Mouse (Mus musculus) Patski (cell line): ENCODE measurements around the gene Fgfr2. TPM values are rescaled to one million over a fixed set of nuclear protein-coding genes. Genes with fewer than 3 reads are reported as not detected.

Experiments used
- ATAC-seq: fragments of 100-300 bp; one replicate; pipeline ENCODE4 v1.8.0; 2021
- CTCF ChIA-PET: fragments of 350-600 bp; sonication (Branson Sonifier 250); formaldehyde crosslinking; loops from one replicate; lab custom pipeline; 2022; ENCODE audit warnings: inconsistent platforms; lab: Charles Lee
- POLR2A ChIA-PET: fragments of 350-600 bp; sonication (Branson Sonifier 250); formaldehyde crosslinking; loops from one replicate; lab custom pipeline; 2022; ENCODE audit warnings: antibody characterized with exemption, inconsistent platforms; lab: Charles Lee
- DNase-seq: peaks from one replicate; pipeline ENCODE4 v3.0.0-alpha.2; 2011; ENCODE audit warnings: low read depth, low spot score
- H3K27me3 ChIP-seq: fragments of 371-371 bp; one replicate; pipeline ENCODE4 v1.5.1; 2021
- CTCF ChIP-seq: fragments of 100-300 bp; IDR thresholded peaks from one replicate; pipeline ENCODE4 v1.5.1; 2021
- in situ Hi-C: fragments of 300-500 bp; cut with MboI; formaldehyde crosslinking; loops from 3 replicates; pipeline ENCODE4 v1.11.1; 2018; ENCODE audit warnings: low pct_unique_long_range_greater_than_20kb, mixed read lengths
- polyA plus RNA-seq: library from polyadenylated mRNA; unstranded; gene quantifications from one replicate; pipeline ENCODE4 v1.2.3, GENCODE M21; 2021

Fgfr2 gene
- polyA plus RNA-seq, 1 experiment from 2014 or later, result 48.8 TPM

DNA sequence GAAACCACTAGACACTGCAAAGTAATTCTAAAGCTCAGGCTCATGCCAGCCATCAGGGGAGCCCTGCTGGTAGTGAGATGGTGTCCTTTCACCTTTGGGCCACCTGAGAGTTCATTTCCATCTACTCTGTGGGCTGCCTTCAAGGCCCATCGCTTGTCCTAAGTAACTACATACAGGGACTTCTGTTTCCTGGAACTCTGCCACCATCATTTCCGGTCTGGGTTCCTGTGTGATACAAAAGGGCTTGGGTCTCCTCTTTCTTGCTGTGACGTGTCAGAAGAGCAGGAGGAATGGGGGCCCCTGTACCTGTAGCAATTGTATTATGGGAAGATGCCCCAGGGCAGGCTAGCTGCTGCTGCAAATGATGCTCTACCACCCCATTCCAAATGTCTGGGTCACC, 884.2 kb downstream of the Fgfr2 start:
- no peak for TF ChIP-seq CTCF
- ChIA-PET CTCF (interaction anchor here (0.6 kb wide), 1 partner anchor 21 kb away, joined by 4 read pairs; no protein-coding TSS in a partner anchor), POLR2A (no interaction called here)
- DNase-seq (no peak), ATAC-seq (no peak)
- no peaks in the 10 kb centered on the region for H3K27me3 ChIP-seq
- in situ Hi-C loops, result loop anchor here (5.0 kb wide), 1 partner anchor 403 kb away; no protein-coding TSS in a partner anchor

DNA sequence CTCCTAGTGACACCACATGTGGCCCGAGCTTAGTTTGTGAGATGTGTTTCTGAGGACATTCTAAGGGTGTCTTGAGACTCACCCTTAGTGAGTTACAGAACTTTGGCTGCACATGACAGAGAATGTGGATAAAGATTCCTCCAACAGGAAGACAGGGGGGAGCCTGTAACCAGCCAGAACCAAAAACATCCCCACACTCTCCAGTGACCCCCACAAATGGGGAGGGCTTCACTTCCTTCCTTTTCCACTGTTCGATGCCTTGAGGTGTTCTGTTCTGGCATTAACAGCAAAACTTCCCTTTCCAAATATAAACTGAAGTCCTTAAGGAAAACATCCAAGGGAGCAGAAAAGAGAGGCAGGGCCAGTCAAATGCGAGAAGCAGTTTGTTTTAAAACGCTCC, 886.0 kb downstream of the Fgfr2 start:
- TF ChIP-seq CTCF, result no peak
- no peak for ATAC-seq
- ChIA-PET CTCF (no interaction called here), POLR2A (no interaction called here)
- DNase-seq, result no peak
- no peaks in the 10 kb centered on the region for H3K27me3 ChIP-seq
- in situ Hi-C loops, result loop anchor here (5.0 kb wide), 1 partner anchor 405 kb away; no protein-coding TSS in a partner anchor

DNA sequence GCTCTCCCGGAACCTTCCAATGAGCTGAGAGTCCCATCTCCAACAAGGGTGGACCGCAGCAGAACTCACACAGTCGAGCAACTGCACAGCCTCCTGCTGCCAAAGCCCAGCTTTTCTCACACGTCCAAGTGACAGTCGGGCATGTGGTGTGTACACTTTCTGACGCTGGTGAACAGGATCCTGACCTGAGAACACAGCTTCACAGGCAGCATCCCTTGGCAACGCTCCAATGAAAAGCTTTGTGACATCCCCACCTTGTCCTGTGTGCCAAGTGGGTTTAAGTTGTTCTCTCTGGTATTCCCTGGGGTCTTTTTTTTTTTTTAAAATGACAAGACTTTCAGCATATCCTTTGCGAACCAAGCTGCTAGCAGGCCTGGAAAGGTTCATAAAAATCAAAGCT, 886.4 kb downstream of the Fgfr2 start:
- no peak for TF ChIP-seq CTCF
- no peak for DNase-seq

DNA sequence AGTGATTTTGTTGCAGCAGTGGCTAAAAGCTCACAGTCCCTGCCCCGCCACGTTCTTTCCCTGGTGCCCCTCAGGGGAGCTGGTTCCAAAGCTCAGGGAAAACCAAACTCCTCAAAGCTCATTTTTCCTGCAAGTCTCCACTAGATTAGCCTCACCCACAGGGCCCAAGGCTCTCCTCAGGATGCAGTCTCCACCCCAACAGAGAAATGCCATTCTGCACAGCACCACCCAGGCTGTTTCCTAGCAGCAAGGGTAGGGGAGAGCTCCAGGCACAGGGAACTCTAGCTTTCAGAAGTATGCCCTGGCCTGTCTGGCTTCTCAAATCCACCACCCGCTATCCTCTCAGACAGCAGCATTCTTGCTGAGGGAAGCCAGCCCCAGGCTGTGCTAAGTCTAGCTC, 888.9 kb downstream of the Fgfr2 start:
- H3K27me3 ChIP-seq, result no peaks in the 10 kb centered on the region
- ChIA-PET CTCF (interaction anchor here (1.2 to 1.6 kb wide), 3 partner anchors 9 to 318 kb away, joined by 3 to 4 read pairs (median 3); no protein-coding TSS in a partner anchor), POLR2A (interaction anchor here (0.6 kb wide), 1 partner anchor 11 kb away, joined by 3 read pairs; no protein-coding TSS in a partner anchor)
- ATAC-seq (no peak), DNase-seq (no peak)
- in situ Hi-C loops, result no loop called here
- no peak for TF ChIP-seq CTCF

More for the DNA sequence above, 886.4 kb downstream of the Fgfr2 start:
- H3K27me3 ChIP-seq, result no peaks in the 10 kb centered on the region
- POLR2A ChIA-PET, result interaction anchor here (0.6 kb wide), 2 partner anchors 265 to 410 kb away, joined by 3 to 4 read pairs; no protein-coding TSS in a partner anchor
- no peak for ATAC-seq
- CTCF ChIA-PET, result no interaction called here
- in situ Hi-C loops, result loop anchor here (5.0 kb wide), 1 partner anchor 406 kb away; no protein-coding TSS in a partner anchor

DNA sequence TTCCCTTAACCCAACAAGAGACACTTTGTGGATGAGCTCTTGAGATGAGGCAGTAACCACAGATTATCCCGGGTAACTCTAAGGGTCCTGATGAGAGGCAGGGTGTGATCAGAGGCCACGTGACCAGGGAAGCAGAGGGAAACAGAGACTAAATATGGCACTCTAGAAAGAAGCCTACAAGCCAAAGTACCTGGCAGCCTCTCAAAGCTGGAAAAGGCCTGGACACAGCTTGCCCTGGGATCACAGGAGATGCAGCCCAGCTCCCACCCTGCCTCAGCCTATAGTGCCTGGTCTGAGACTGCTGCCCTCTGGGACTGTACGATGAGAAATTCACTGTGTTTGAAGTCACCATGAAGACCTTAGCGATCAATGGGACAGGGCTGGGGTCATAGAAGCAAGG, 889.4 kb downstream of the Fgfr2 start:
- ChIA-PET POLR2A (interaction anchor here (0.6 to 0.7 kb wide), 2 partner anchors 12 to 386 kb away, joined by 3 read pairs; no protein-coding TSS in a partner anchor), CTCF (interaction anchor here (1.2 to 1.6 kb wide), 3 partner anchors 10 to 318 kb away, joined by 3 to 4 read pairs (median 3); no protein-coding TSS in a partner anchor)
- ATAC-seq, result no peak

DNA sequence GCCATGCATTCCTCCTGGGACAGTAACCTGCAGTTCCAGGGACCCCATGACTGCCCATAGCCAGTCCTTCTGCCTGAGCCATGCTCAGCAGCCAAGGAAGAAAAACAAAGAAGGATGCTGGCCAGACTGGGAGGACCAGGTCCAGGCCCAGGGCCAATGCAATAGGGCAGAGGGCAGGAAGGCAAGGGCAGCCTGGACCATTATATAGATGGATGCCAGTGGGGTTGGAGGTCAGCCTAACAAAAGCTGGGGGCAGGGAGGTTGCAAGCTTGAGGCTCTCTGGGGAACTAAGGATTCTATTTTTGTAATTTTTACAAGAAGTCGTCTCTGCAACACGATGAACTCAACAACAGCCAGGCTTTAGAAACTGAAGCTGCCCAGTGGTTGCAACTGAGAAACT, 890.2 kb downstream of the Fgfr2 start:
- in situ Hi-C loops, result no loop called here
- POLR2A ChIA-PET, result interaction anchor here (0.7 kb wide), 1 partner anchor 385 kb away, joined by 3 read pairs; no protein-coding TSS in a partner anchor
- no peaks in the 10 kb centered on the region for H3K27me3 ChIP-seq
- no peak for TF ChIP-seq CTCF
- CTCF ChIA-PET, result interaction anchor here (1.2 to 1.6 kb wide), 3 partner anchors 11 to 319 kb away, joined by 3 to 4 read pairs (median 3); no protein-coding TSS in a partner anchor
- ATAC-seq (no peak), DNase-seq (no peak)

More for the DNA sequence above, 889.4 kb downstream of the Fgfr2 start:
- H3K27me3 ChIP-seq, result no peaks in the 10 kb centered on the region
- DNase-seq, result no peak
- in situ Hi-C loops, result no loop called here
- no peak for TF ChIP-seq CTCF

DNA sequence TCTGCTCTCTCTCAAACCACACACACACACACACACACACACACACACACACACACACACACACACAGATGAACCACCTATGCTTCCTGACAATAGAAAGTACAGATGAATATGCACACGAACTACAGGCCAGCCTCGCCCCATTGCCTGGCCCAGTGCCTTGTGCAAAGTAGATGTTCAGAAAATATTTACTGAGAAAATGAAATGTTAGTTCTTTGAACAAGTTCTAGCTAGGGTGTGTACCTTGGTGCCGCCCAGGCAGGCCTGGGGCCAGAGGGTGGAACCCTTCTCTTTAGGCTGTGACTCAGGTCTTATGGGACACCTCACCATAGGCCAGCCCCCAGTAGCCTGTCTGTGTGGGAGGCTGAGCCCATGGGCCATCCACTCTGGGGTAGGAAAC, 891.7 kb downstream of the Fgfr2 start:
- in situ Hi-C loops, result no loop called here
- DNase-seq (no peak), ATAC-seq (no peak)
- no peaks in the 10 kb centered on the region for H3K27me3 ChIP-seq
- no peak for TF ChIP-seq CTCF
- CTCF ChIA-PET, result interaction anchor here (0.9 kb wide), 1 partner anchor 12 kb away, joined by 3 read pairs; no protein-coding TSS in a partner anchor
- POLR2A ChIA-PET, result no interaction called here

DNA sequence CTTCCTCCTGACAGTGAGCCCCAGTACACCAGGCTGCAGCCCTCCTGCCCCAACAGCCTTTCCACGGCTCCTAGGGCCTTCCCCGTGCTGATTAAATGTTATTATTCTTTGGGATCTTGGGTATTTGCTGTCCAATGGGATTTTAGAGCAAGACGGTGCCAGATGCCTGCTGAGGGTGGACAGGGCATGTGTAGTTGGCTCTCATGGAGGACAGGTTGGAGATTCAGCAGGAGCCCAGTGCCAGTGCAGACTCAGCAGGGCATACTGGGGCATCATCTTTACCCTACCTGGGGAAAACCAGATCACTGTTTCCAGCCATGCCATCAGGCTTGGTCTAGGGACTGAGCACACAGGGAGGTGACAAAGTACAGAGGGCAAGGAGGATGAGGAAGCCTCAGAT, 892.2 kb downstream of the Fgfr2 start:
- H3K27me3 ChIP-seq, result no peaks in the 10 kb centered on the region
- ATAC-seq (no peak), DNase-seq (no peak)
- CTCF ChIA-PET, result interaction anchor here (0.9 kb wide), 1 partner anchor 13 kb away, joined by 3 read pairs; no protein-coding TSS in a partner anchor
- no peak for TF ChIP-seq CTCF
- in situ Hi-C loops, result no loop called here
- POLR2A ChIA-PET, result interaction anchor here (0.6 kb wide), 1 partner anchor 40 kb away, joined by 3 read pairs; no protein-coding TSS in a partner anchor

DNA sequence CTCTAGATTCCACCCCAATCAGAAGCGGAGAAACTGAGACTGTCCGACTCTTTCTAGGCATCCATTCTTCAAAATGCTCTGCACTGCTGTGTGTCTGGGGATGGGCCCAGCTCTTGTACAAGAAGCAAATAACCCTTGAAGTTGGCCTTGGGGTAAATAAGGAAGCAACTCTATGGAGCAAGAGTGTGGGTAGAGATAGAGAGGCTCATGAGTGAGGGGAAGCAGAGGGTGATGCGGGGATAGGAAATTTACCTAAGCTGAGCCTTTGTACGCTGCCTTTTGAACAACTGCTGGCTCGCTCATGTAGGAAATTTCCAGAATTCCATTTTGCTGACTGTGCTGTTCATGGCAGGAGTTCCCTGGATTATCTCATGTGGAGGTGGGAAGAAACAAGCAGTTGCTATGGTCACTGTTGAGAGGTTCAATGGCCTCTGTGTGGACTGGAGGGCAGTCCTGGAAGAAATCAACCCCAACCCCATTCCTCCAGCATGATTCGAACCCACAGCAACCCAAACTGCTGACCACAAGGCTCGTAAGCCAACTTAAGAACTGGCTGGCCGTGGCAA, 896.0 kb downstream of the Fgfr2 start:
- POLR2A ChIA-PET, result interaction anchor here (0.6 kb wide), 1 partner anchor 244 kb away, joined by 3 read pairs; no protein-coding TSS in a partner anchor
- ATAC-seq (peak; percentile 80), DNase-seq (peak; percentile 63)
- no peak for TF ChIP-seq CTCF
- no peaks in the 10 kb centered on the region for H3K27me3 ChIP-seq
- CTCF ChIA-PET, result interaction anchor here (0.8 to 1.0 kb wide), 2 partner anchors 248 to 249 kb away, joined by 3 to 6 read pairs; no protein-coding TSS in a partner anchor
- in situ Hi-C loops, result loop anchor here (5.0 kb wide), 3 partner anchors 90 to 330 kb away; partner anchors contain the start of gene Chst15

DNA sequence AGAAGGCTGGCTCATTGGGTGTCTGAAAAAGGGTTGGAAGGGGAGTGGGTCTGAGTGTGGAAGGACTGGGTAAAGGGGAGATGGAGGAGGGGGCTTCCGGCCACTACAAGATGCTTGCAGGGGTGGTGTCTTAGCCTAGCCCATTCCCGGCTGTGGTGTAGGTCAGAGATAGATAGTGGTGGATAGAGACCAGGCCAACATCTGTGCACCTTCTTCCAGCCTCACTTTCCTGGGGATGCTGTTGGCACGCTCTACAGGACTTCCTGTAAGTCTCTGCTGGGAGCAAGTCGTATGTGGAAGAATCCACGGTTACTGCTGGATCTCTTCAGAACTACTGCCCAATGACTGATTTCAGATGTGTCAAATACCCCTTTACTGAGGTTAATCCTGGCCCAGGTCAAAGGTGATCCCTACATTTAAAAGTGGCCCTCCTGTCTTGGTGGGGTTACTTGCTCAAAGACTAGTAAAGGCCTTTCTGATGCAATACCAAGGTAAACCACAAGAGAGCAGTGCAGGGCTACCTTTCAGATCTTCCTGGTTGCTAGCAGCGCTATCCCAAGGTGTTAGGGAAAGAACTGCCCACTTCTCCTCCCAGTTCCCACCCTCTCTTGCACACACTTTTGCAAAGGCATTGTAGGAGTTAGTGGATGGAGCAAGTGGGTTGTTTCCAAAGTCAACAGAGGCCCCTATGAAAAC, 896.6 kb downstream of the Fgfr2 start:
- ATAC-seq (peak; percentile 64), DNase-seq (peak; percentile 49)
- no peaks in the 10 kb centered on the region for H3K27me3 ChIP-seq
- peak; percentile 94 for TF ChIP-seq CTCF
- CTCF ChIA-PET, result interaction anchor here (0.8 to 1.0 kb wide), 2 partner anchors 248 to 250 kb away, joined by 3 to 6 read pairs; no protein-coding TSS in a partner anchor
- POLR2A ChIA-PET, result no interaction called here
- in situ Hi-C loops, result loop anchor here (5.0 kb wide), 3 partner anchors 91 to 331 kb away; partner anchors contain the start of gene Chst15
